Mouse (Mus musculus): ENCODE measurements around the gene Tnfrsf21. TPM values are rescaled to one million over a fixed set of nuclear protein-coding genes. Genes with fewer than 3 reads are reported as not detected.

Tnfrsf21 gene
- polyA plus RNA-seq (2015; fragmentation: Nextera tagmentation; extraction: Ambion mirVana), result 52.6 and 53.7 TPM in 2 replicates

- H3K4me1 ChIP-seq (replicated peaks; ENCODE audit: insufficient read depth, low read length), result no peaks in the 10 kb centered on the region
- under 1% methylated on average over 78 of the region's 80 CpGs for WGBS
- H3K9me3 ChIP-seq (replicated peaks; ENCODE audit: low read length), result no peaks in the 10 kb centered on the region
- TF ChIP-seq CTCF (IDR thresholded peaks at IDR 0.05; ENCODE audit: low read depth), result peak; percentile 88
- H3K36me3 ChIP-seq (ENCODE audit: insufficient read depth, low read length), result no peaks in the 10 kb centered on the region
- peak within 1 kb of the TSS; percentile 76 for H3K9ac ChIP-seq (ENCODE audit: low read depth, low read length)
- peak within 1 kb of the TSS; percentile 79 for H3K4me3 ChIP-seq (replicated peaks; ENCODE audit: low read depth, low read length)
- peak within 1 kb of the TSS; percentile 86 for H3K27ac ChIP-seq
- ATAC-seq (replicated peaks; ENCODE audit: low FRiP score, low read depth) (peak; percentile 94), DNase-seq (ENCODE audit: low spot score) (peak; percentile 98)
- H3K27me3 ChIP-seq (ENCODE audit: insufficient read depth, low read length), result no peaks in the 10 kb centered on the region
- peak within 1 kb of the TSS; percentile 97 for H3K4me2 ChIP-seq (ENCODE audit: low read length)
Measured at GRCm38 (mm10) chr17:43016371-43017331, at the start of gene Tnfrsf21. TSS of gene Tnfrsf21 (plus strand) at chr17:43016555.

GRCm38 (mm10) chr17:42968174-42968573 lies 48.2 kb upstream of the Tnfrsf21 start:
- Histone ChIP-seq H3K9ac (ENCODE audit: low read depth, low read length) (no peak overlapping the region), H3K27me3 (ENCODE audit: insufficient read depth, low read length) (no peaks in the 10 kb centered on the region), H3K36me3 (ENCODE audit: insufficient read depth, low read length) (no peaks in the 10 kb centered on the region), H3K9me3 (replicated peaks; ENCODE audit: low read length) (no peaks in the 10 kb centered on the region), H3K27ac (no peak overlapping the region), H3K4me2 (ENCODE audit: low read length) (no peak overlapping the region), H3K4me1 (replicated peaks; ENCODE audit: insufficient read depth, low read length) (no peaks in the 10 kb centered on the region), H3K4me3 (replicated peaks; ENCODE audit: low read depth, low read length) (no peak overlapping the region)
- no peak for TF ChIP-seq CTCF (IDR thresholded peaks at IDR 0.05; ENCODE audit: low read depth)
- WGBS, result 87% methylated on average over 2 of the region's 2 CpGs
- ATAC-seq (replicated peaks; ENCODE audit: low FRiP score, low read depth), result no peak
- DNase-seq (ENCODE audit: low spot score), result no peak

- ATAC-seq (replicated peaks; ENCODE audit: low FRiP score, low read depth) (no peak; the same call in 1 of the 2 replicates), DNase-seq (ENCODE audit: low spot score) (peak; percentile 67)
- no peaks in the 10 kb centered on the region for H3K9me3 ChIP-seq (replicated peaks; ENCODE audit: low read length)
- H3K4me3 ChIP-seq (replicated peaks; ENCODE audit: low read depth, low read length), result no peak overlapping the region
- no peaks in the 10 kb centered on the region for H3K27me3 ChIP-seq (ENCODE audit: insufficient read depth, low read length)
- no peak overlapping the region for H3K27ac ChIP-seq
- TF ChIP-seq CTCF (IDR thresholded peaks at IDR 0.05; ENCODE audit: low read depth), result no peak
- H3K9ac ChIP-seq (ENCODE audit: low read depth, low read length), result no peak overlapping the region
- H3K4me1 ChIP-seq (replicated peaks; ENCODE audit: insufficient read depth, low read length), result 0 out of 2 replicates have a peak, but pooled peaks cover 3% of the 10 kb centered on the region
- WGBS, result 38% methylated on average over 18 of the region's 18 CpGs
- H3K4me2 ChIP-seq (ENCODE audit: low read length), result peak overlapping the region; percentile 2; the same call in 1 of the 2 replicates
- no peaks in the 10 kb centered on the region for H3K36me3 ChIP-seq (ENCODE audit: insufficient read depth, low read length)
Measured at GRCm38 (mm10) chr17:42975312-42975996, 40.9 kb upstream of the Tnfrsf21 start.

GRCm38 (mm10) chr17:42977766-42978165 lies 38.6 kb upstream of the Tnfrsf21 start:
- TF ChIP-seq CTCF (IDR thresholded peaks at IDR 0.05; ENCODE audit: low read depth), result no peak
- DNase-seq (ENCODE audit: low spot score) (no peak), ATAC-seq (replicated peaks; ENCODE audit: low FRiP score, low read depth) (no peak)
- Histone ChIP-seq H3K36me3 (ENCODE audit: insufficient read depth, low read length) (no peaks in the 10 kb centered on the region), H3K9me3 (replicated peaks; ENCODE audit: low read length) (no peaks in the 10 kb centered on the region), H3K4me2 (ENCODE audit: low read length) (no peak overlapping the region), H3K4me3 (replicated peaks; ENCODE audit: low read depth, low read length) (no peak overlapping the region), H3K4me1 (replicated peaks; ENCODE audit: insufficient read depth, low read length) (0 out of 2 replicates have a peak, but pooled peaks cover 3% of the 10 kb centered on the region), H3K27me3 (ENCODE audit: insufficient read depth, low read length) (no peaks in the 10 kb centered on the region), H3K9ac (ENCODE audit: low read depth, low read length) (no peak overlapping the region), H3K27ac (no peak overlapping the region)
- 76% methylated on average over 7 of the region's 7 CpGs for WGBS

- Histone ChIP-seq H3K36me3 (ENCODE audit: insufficient read depth, low read length) (no peaks in the 10 kb centered on the region), H3K4me1 (replicated peaks; ENCODE audit: insufficient read depth, low read length) (0 out of 2 replicates have a peak, but pooled peaks cover 3% of the 10 kb centered on the region), H3K9me3 (replicated peaks; ENCODE audit: low read length) (no peaks in the 10 kb centered on the region), H3K4me3 (replicated peaks; ENCODE audit: low read depth, low read length) (no peak overlapping the region), H3K27me3 (ENCODE audit: insufficient read depth, low read length) (no peaks in the 10 kb centered on the region), H3K27ac (no peak overlapping the region), H3K9ac (ENCODE audit: low read depth, low read length) (no peak overlapping the region), H3K4me2 (ENCODE audit: low read length) (no peak overlapping the region)
- DNase-seq (ENCODE audit: low spot score) (no peak), ATAC-seq (replicated peaks; ENCODE audit: low FRiP score, low read depth) (no peak)
- TF ChIP-seq CTCF (IDR thresholded peaks at IDR 0.05; ENCODE audit: low read depth), result no peak
- 44% methylated on average over 4 of the region's 4 CpGs for WGBS
Measured at GRCm38 (mm10) chr17:42978345-42978744, 38.0 kb upstream of the Tnfrsf21 start.

GRCm38 (mm10) chr17:42981806-42982205 lies 34.5 kb upstream of the Tnfrsf21 start:
- Histone ChIP-seq H3K27me3 (ENCODE audit: insufficient read depth, low read length) (no peaks in the 10 kb centered on the region), H3K4me2 (ENCODE audit: low read length) (no peak overlapping the region), H3K4me1 (replicated peaks; ENCODE audit: insufficient read depth, low read length) (0 out of 2 replicates have a peak, but pooled peaks cover 3% of the 10 kb centered on the region), H3K9me3 (replicated peaks; ENCODE audit: low read length) (no peaks in the 10 kb centered on the region), H3K27ac (no peak overlapping the region), H3K36me3 (ENCODE audit: insufficient read depth, low read length) (no peaks in the 10 kb centered on the region), H3K9ac (ENCODE audit: low read depth, low read length) (no peak overlapping the region), H3K4me3 (replicated peaks; ENCODE audit: low read depth, low read length) (no peak overlapping the region)
- no peak for TF ChIP-seq CTCF (IDR thresholded peaks at IDR 0.05; ENCODE audit: low read depth)
- no peak for DNase-seq (ENCODE audit: low spot score)
- 77% methylated on average over 3 of the region's 3 CpGs for WGBS
- ATAC-seq (replicated peaks; ENCODE audit: low FRiP score, low read depth), result no peak

Data from kidney, postnatal 0 days (tissue).